Mouse (Mus musculus): ENCODE data around the gene Gm10644. TPM values are rescaled to one million over a fixed set of nuclear protein-coding genes. Genes with fewer than 3 reads are reported as not detected.

The Gm10644 gene
- polyA plus RNA-seq, 1 experiment = not detected

GRCm38 (mm10) chr8:83896461-83896860 is 58.5 kb downstream of the Gm10644 start:
- Histone ChIP-seq H3K4me1 (ENCODE audit: control insufficient read depth, insufficient read depth, low read length) (no peaks in the 10 kb centered on the region), H3K27ac (ENCODE audit: control insufficient read depth, insufficient read depth, low read depth, low read length, poor library complexity) (no peak overlapping the region), H3K4me3 (replicated peaks; ENCODE audit: control insufficient read depth, low read depth, low read length) (no peak overlapping the region)
- TF ChIP-seq POLR2A (IDR thresholded peaks at IDR 0.05; ENCODE audit: borderline replicate concordance, control insufficient read depth, low read depth, low read length) = no peak
- no peak for TF ChIP-seq CTCF (IDR thresholded peaks at IDR 0.05; ENCODE audit: control insufficient read depth, insufficient read depth, low read length)
- 84% methylated on average over 7 of the region's 7 CpGs for WGBS

DNA sequence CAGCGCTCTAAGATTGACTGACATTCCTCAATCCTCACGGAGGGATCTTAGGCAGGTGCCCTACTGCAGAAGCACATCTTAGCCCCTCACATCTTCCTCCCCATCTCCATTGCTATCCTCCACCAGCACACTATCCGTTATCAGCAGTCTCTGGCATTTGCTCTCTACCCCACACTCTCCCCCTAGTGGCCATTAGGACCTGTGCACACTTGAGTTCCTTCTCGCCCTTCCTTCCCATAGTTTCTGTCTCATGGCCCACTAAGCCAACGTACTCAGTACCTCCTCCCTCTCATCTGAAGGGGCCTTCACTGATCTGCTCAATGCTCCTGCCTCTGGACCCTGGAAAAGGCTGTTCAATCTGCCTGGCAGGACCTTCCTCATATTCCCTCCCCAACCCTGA is 59.1 kb downstream of the Gm10644 start:
- no peak overlapping the region for H3K27ac ChIP-seq (ENCODE audit: control insufficient read depth, insufficient read depth, low read depth, low read length, poor library complexity)
- WGBS = 8% methylated on average over 5 of the region's 5 CpGs
- H3K4me1 ChIP-seq (ENCODE audit: control insufficient read depth, insufficient read depth, low read length) = no peaks in the 10 kb centered on the region
- no peak overlapping the region for H3K4me3 ChIP-seq (replicated peaks; ENCODE audit: control insufficient read depth, low read depth, low read length)
- TF ChIP-seq CTCF (IDR thresholded peaks at IDR 0.05; ENCODE audit: control insufficient read depth, insufficient read depth, low read length) (peak; percentile 89), POLR2A (IDR thresholded peaks at IDR 0.05; ENCODE audit: borderline replicate concordance, control insufficient read depth, low read depth, low read length) (no peak)

- under 1% methylated on average over 5 of the region's 5 CpGs for WGBS
- Histone ChIP-seq H3K27ac (ENCODE audit: control insufficient read depth, insufficient read depth, low read depth, low read length, poor library complexity) (no peak overlapping the region), H3K4me3 (replicated peaks; ENCODE audit: control insufficient read depth, low read depth, low read length) (no peak overlapping the region), H3K4me1 (ENCODE audit: control insufficient read depth, insufficient read depth, low read length) (no peaks in the 10 kb centered on the region)
- TF ChIP-seq POLR2A (IDR thresholded peaks at IDR 0.05; ENCODE audit: borderline replicate concordance, control insufficient read depth, low read depth, low read length) (no peak), CTCF (IDR thresholded peaks at IDR 0.05; ENCODE audit: control insufficient read depth, insufficient read depth, low read length) (peak; percentile 90)
Observed at GRCm38 (mm10) chr8:83893915-83894314, 61.1 kb downstream of the Gm10644 start.

- no peak overlapping the region for H3K27ac ChIP-seq (ENCODE audit: control insufficient read depth, insufficient read depth, low read depth, low read length, poor library complexity)
- H3K4me3 ChIP-seq (replicated peaks; ENCODE audit: control insufficient read depth, low read depth, low read length) = no peak overlapping the region
- H3K4me1 ChIP-seq (ENCODE audit: control insufficient read depth, insufficient read depth, low read length) = no peaks in the 10 kb centered on the region
- 63% methylated on average over 4 of the region's 4 CpGs for WGBS
- TF ChIP-seq POLR2A (IDR thresholded peaks at IDR 0.05; ENCODE audit: borderline replicate concordance, control insufficient read depth, low read depth, low read length) = no peak
- TF ChIP-seq CTCF (IDR thresholded peaks at IDR 0.05; ENCODE audit: control insufficient read depth, insufficient read depth, low read length) = no peak
Observed at GRCm38 (mm10) chr8:83892061-83892460, 62.9 kb downstream of the Gm10644 start.

DNA sequence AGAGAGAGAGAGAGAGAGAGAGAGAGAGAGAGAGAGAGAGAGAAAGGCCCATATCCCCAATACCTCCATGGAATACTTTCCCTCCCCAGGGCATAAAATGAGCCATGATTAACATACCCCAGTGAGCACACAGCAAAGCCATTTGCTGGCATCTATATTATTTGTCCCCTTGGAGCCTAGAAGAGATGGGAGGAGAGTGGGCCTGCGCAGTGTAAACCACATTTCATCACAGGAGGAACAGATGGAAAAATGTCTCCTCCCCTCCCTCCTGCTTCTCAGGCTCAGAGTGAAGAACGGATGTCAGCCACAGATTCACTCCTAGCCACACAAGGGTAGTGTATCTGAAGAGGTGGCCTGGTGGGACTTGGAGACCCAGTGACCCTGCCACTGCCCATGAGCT is 66.6 kb downstream of the Gm10644 start:
- WGBS = 82% methylated on average over 2 of the region's 2 CpGs
- no peaks in the 10 kb centered on the region for H3K4me1 ChIP-seq (ENCODE audit: control insufficient read depth, insufficient read depth, low read length)
- TF ChIP-seq POLR2A (IDR thresholded peaks at IDR 0.05; ENCODE audit: borderline replicate concordance, control insufficient read depth, low read depth, low read length) = no peak
- no peak for TF ChIP-seq CTCF (IDR thresholded peaks at IDR 0.05; ENCODE audit: control insufficient read depth, insufficient read depth, low read length)
- no peak overlapping the region for H3K27ac ChIP-seq (ENCODE audit: control insufficient read depth, insufficient read depth, low read depth, low read length, poor library complexity)
- no peak overlapping the region for H3K4me3 ChIP-seq (replicated peaks; ENCODE audit: control insufficient read depth, low read depth, low read length)

Other genes starting within 250 kb of the Gm10644 start
- gene Ddx39, start 240.0 kb downstream of the Gm10644 start, polyA plus RNA-seq (2011; ENCODE audit: insufficient read depth, insufficient read length, low replicate concordance, missing spikeins) = 74.2 and 81.0 TPM in 2 replicates
- 25.3 and 79.2 TPM in 2 replicates for gene Adgre5, start 213.9 kb downstream of the Gm10644 start, polyA plus RNA-seq (2011; ENCODE audit: insufficient read depth, insufficient read length, low replicate concordance, missing spikeins)
- 6.5 and 8.8 TPM in 2 replicates for gene Adgrl1, start 55.1 kb downstream of the Gm10644 start, polyA plus RNA-seq (2011; ENCODE audit: insufficient read depth, insufficient read length, low replicate concordance, missing spikeins)
- gene Asf1b, start 302 bp upstream of the Gm10644 start, polyA plus RNA-seq (2011; ENCODE audit: insufficient read depth, insufficient read length, low replicate concordance, missing spikeins) = 48.8 and 55.7 TPM in 2 replicates
- gene Prkaca, start 17.8 kb upstream of the Gm10644 start, polyA plus RNA-seq (2011; ENCODE audit: insufficient read depth, insufficient read length, low replicate concordance, missing spikeins) = 14.8 and 18.2 TPM in 2 replicates
- gene Samd1, start 42.5 kb upstream of the Gm10644 start, polyA plus RNA-seq (2011; ENCODE audit: insufficient read depth, insufficient read length, low replicate concordance, missing spikeins) = 142 and 159 TPM in 2 replicates
- gene 1700067K01Rik, start 46.3 kb upstream of the Gm10644 start, polyA plus RNA-seq (2011; ENCODE audit: insufficient read depth, insufficient read length, low replicate concordance, missing spikeins) = 3.0 TPM in 1 of 2 replicates, not detected in the other
- gene 2210011C24Rik, start 57.0 kb upstream of the Gm10644 start, polyA plus RNA-seq (2011; ENCODE audit: insufficient read depth, insufficient read length, low replicate concordance, missing spikeins) = not detected in 2 replicates
- 2.7 TPM in 1 of 2 replicates, not detected in the other for gene Palm3, start 66.3 kb upstream of the Gm10644 start, polyA plus RNA-seq (2011; ENCODE audit: insufficient read depth, insufficient read length, low replicate concordance, missing spikeins)
- 2.4 and 7.7 TPM in 2 replicates for gene Il27ra, start 87.4 kb upstream of the Gm10644 start, polyA plus RNA-seq (2011; ENCODE audit: insufficient read depth, insufficient read length, low replicate concordance, missing spikeins)
- not detected in 2 replicates for gene Rln3, start 89.8 kb upstream of the Gm10644 start, polyA plus RNA-seq (2011; ENCODE audit: insufficient read depth, insufficient read length, low replicate concordance, missing spikeins)
- gene Gm10643, start 109.9 kb upstream of the Gm10644 start, polyA plus RNA-seq (2011; ENCODE audit: insufficient read depth, insufficient read length, low replicate concordance, missing spikeins) = 1.3 and 1.4 TPM in 2 replicates
- 12.2 and 20.7 TPM in 2 replicates for gene Rfx1, start 111.6 kb upstream of the Gm10644 start, polyA plus RNA-seq (2011; ENCODE audit: insufficient read depth, insufficient read length, low replicate concordance, missing spikeins)
- gene Dcaf15, start 149.6 kb upstream of the Gm10644 start, polyA plus RNA-seq (2011; ENCODE audit: insufficient read depth, insufficient read length, low replicate concordance, missing spikeins) = 23.1 and 44.6 TPM in 2 replicates
- 5.8 and 7.6 TPM in 2 replicates for gene Podnl1, start 170.8 kb upstream of the Gm10644 start, polyA plus RNA-seq (2011; ENCODE audit: insufficient read depth, insufficient read length, low replicate concordance, missing spikeins)
- 10.9 and 18.5 TPM in 2 replicates for gene Cc2d1a, start 192.7 kb upstream of the Gm10644 start, polyA plus RNA-seq (2011; ENCODE audit: insufficient read depth, insufficient read length, low replicate concordance, missing spikeins)
- not detected in 2 replicates for gene 4930432K21Rik, start 192.8 kb upstream of the Gm10644 start, polyA plus RNA-seq (2011; ENCODE audit: insufficient read depth, insufficient read length, low replicate concordance, missing spikeins)
- 3.0 TPM in 1 of 2 replicates, not detected in the other for gene Nanos3, start 230.0 kb upstream of the Gm10644 start, polyA plus RNA-seq (2011; ENCODE audit: insufficient read depth, insufficient read length, low replicate concordance, missing spikeins)